Mouse (Mus musculus): ENCODE data around the gene Tlr11.

GRCm38 (mm10) chr14:50360480-50360879, 2.8 kb downstream of the Tlr11 start:
- TF ChIP-seq CTCF (IDR thresholded peaks at IDR 0.05) = no peak
- no peak for TF ChIP-seq EP300 (IDR thresholded peaks at IDR 0.05)
